Mouse (Mus musculus): ENCODE data around the gene Cdh1. TPM values are rescaled to one million over a fixed set of nuclear protein-coding genes. Genes with fewer than 3 reads are reported as not detected.

Gene Cdh1
- polyA plus RNA-seq, 1 experiment from 2014 or later: 3.6 TPM

GRCm38 (mm10) chr8:106626096-106626865, 23.1 kb downstream of the Cdh1 start:
- 0 out of 2 replicates have a peak, but pooled peaks cover 5% of the 10 kb centered on the region for H3K27me3 ChIP-seq

GRCm38 (mm10) chr8:106628291-106628964, 25.3 kb downstream of the Cdh1 start:
- no peak overlapping the region for H3K27ac ChIP-seq
- H3K9ac ChIP-seq: no peak overlapping the region
- no peaks in the 10 kb centered on the region for H3K36me3 ChIP-seq
- H3K27me3 ChIP-seq: 0 out of 2 replicates have a peak, but pooled peaks cover 5% of the 10 kb centered on the region
- 0 out of 2 replicates have a peak, but pooled peaks cover 3% of the 10 kb centered on the region for H3K4me1 ChIP-seq (replicated peaks)
- H3K9me3 ChIP-seq (replicated peaks): no peaks in the 10 kb centered on the region
- no peak overlapping the region for H3K4me3 ChIP-seq
- H3K4me2 ChIP-seq: no peak overlapping the region
- 86% methylated on average over 11 of the region's 11 CpGs for WGBS
- no peak for ATAC-seq (replicated peaks; ENCODE audit: insufficient number of reproducible peaks, insufficient read depth, low FRiP score, low read depth)

More at GRCm38 (mm10) chr8:106626096-106626865, 23.1 kb downstream of the Cdh1 start:
- H3K4me3 ChIP-seq: no peak overlapping the region
- no peak overlapping the region for H3K9ac ChIP-seq
- no peaks in the 10 kb centered on the region for H3K9me3 ChIP-seq (replicated peaks)
- 62% methylated on average over 9 of the region's 9 CpGs for WGBS
- H3K4me2 ChIP-seq: no peak overlapping the region
- H3K27ac ChIP-seq: no peak overlapping the region
- 0 out of 2 replicates have a peak, but pooled peaks cover 3% of the 10 kb centered on the region for H3K4me1 ChIP-seq (replicated peaks)
- no peak for ATAC-seq (replicated peaks; ENCODE audit: insufficient number of reproducible peaks, insufficient read depth, low FRiP score, low read depth)
- no peaks in the 10 kb centered on the region for H3K36me3 ChIP-seq

- WGBS: 72% methylated on average over 5 of the region's 5 CpGs
- H3K4me2 ChIP-seq: no peak overlapping the region
- H3K27me3 ChIP-seq: 0 out of 2 replicates have a peak, but pooled peaks cover 5% of the 10 kb centered on the region
- H3K27ac ChIP-seq: no peak overlapping the region
- no peaks in the 10 kb centered on the region for H3K36me3 ChIP-seq
- H3K4me1 ChIP-seq (replicated peaks): 0 out of 2 replicates have a peak, but pooled peaks cover 1% of the 10 kb centered on the region
- no peak overlapping the region for H3K4me3 ChIP-seq
- no peak for ATAC-seq (replicated peaks; ENCODE audit: insufficient number of reproducible peaks, insufficient read depth, low FRiP score, low read depth)
- H3K9me3 ChIP-seq (replicated peaks): no peaks in the 10 kb centered on the region
- no peak overlapping the region for H3K9ac ChIP-seq
These were observed 26.3 kb downstream of the Cdh1 start for GRCm38 (mm10) chr8:106629456-106629855.

GRCm38 (mm10) chr8:106631904-106632303, 28.8 kb downstream of the Cdh1 start:
- Histone ChIP-seq H3K9ac (no peak overlapping the region), H3K4me3 (no peak overlapping the region), H3K4me1 (replicated peaks) (no peaks in the 10 kb centered on the region), H3K27me3 (0 out of 2 replicates have a peak, but pooled peaks cover 5% of the 10 kb centered on the region), H3K4me2 (no peak overlapping the region), H3K36me3 (no peaks in the 10 kb centered on the region), H3K27ac (no peak overlapping the region), H3K9me3 (replicated peaks) (no peaks in the 10 kb centered on the region)
- WGBS: 56% methylated on average over 5 of the region's 5 CpGs
- no peak for ATAC-seq (replicated peaks; ENCODE audit: insufficient number of reproducible peaks, insufficient read depth, low FRiP score, low read depth)

GRCm38 (mm10) chr8:106632650-106633049, 29.5 kb downstream of the Cdh1 start:
- no peaks in the 10 kb centered on the region for H3K36me3 ChIP-seq
- H3K4me3 ChIP-seq: no peak overlapping the region
- no peak overlapping the region for H3K9ac ChIP-seq
- 0 out of 2 replicates have a peak, but pooled peaks cover 5% of the 10 kb centered on the region for H3K27me3 ChIP-seq
- H3K4me1 ChIP-seq (replicated peaks): no peaks in the 10 kb centered on the region
- no peaks in the 10 kb centered on the region for H3K9me3 ChIP-seq (replicated peaks)
- WGBS: 32% methylated on average over 8 of the region's 8 CpGs
- no peak overlapping the region for H3K27ac ChIP-seq
- no peak; the same call in 1 of the 2 replicates for ATAC-seq (replicated peaks; ENCODE audit: insufficient number of reproducible peaks, insufficient read depth, low FRiP score, low read depth)
- H3K4me2 ChIP-seq: no peak overlapping the region

GRCm38 (mm10) chr8:106633361-106634158, 30.4 kb downstream of the Cdh1 start:
- Histone ChIP-seq H3K4me1 (replicated peaks) (no peaks in the 10 kb centered on the region), H3K4me3 (no peak overlapping the region), H3K9ac (no peak overlapping the region), H3K27me3 (no peaks in the 10 kb centered on the region), H3K36me3 (no peaks in the 10 kb centered on the region), H3K27ac (no peak overlapping the region), H3K4me2 (no peak overlapping the region), H3K9me3 (replicated peaks) (no peaks in the 10 kb centered on the region)
- ATAC-seq (replicated peaks; ENCODE audit: insufficient number of reproducible peaks, insufficient read depth, low FRiP score, low read depth): no peak
- WGBS: 70% methylated on average over 17 of the region's 17 CpGs

- H3K9me3 ChIP-seq (replicated peaks): no peaks in the 10 kb centered on the region
- H3K27me3 ChIP-seq: no peaks in the 10 kb centered on the region
- ATAC-seq (replicated peaks; ENCODE audit: insufficient number of reproducible peaks, insufficient read depth, low FRiP score, low read depth): no peak
- H3K4me2 ChIP-seq: no peak overlapping the region
- H3K4me3 ChIP-seq: no peak overlapping the region
- no peak overlapping the region for H3K27ac ChIP-seq
- 20% methylated on average over 5 of the region's 5 CpGs for WGBS
- no peaks in the 10 kb centered on the region for H3K36me3 ChIP-seq
- no peaks in the 10 kb centered on the region for H3K4me1 ChIP-seq (replicated peaks)
- H3K9ac ChIP-seq: no peak overlapping the region
These were observed 32.1 kb downstream of the Cdh1 start for GRCm38 (mm10) chr8:106635284-106635683.

GRCm38 (mm10) chr8:106637446-106637845, 34.3 kb downstream of the Cdh1 start:
- Histone ChIP-seq H3K4me1 (replicated peaks) (no peaks in the 10 kb centered on the region), H3K36me3 (no peaks in the 10 kb centered on the region), H3K9me3 (replicated peaks) (no peaks in the 10 kb centered on the region), H3K4me3 (no peak overlapping the region), H3K27ac (peak overlapping the region; percentile 1; the same call in 1 of the 2 replicates), H3K4me2 (no peak overlapping the region), H3K9ac (no peak overlapping the region), H3K27me3 (no peaks in the 10 kb centered on the region)
- no peak for ATAC-seq (replicated peaks; ENCODE audit: insufficient number of reproducible peaks, insufficient read depth, low FRiP score, low read depth)
- WGBS: 76% methylated on average over 4 of the region's 4 CpGs

- no peak for ATAC-seq (replicated peaks; ENCODE audit: insufficient number of reproducible peaks, insufficient read depth, low FRiP score, low read depth)
- Histone ChIP-seq H3K36me3 (no peaks in the 10 kb centered on the region), H3K9me3 (replicated peaks) (no peaks in the 10 kb centered on the region), H3K4me2 (no peak overlapping the region), H3K27ac (no peak overlapping the region), H3K9ac (no peak overlapping the region), H3K4me1 (replicated peaks) (no peaks in the 10 kb centered on the region), H3K27me3 (no peaks in the 10 kb centered on the region), H3K4me3 (no peak overlapping the region)
- 89% methylated on average over 7 of the region's 7 CpGs for WGBS
These were observed 35.7 kb downstream of the Cdh1 start for GRCm38 (mm10) chr8:106638768-106639295.

- H3K4me2 ChIP-seq: no peak overlapping the region
- H3K9me3 ChIP-seq (replicated peaks): no peaks in the 10 kb centered on the region
- no peak overlapping the region for H3K9ac ChIP-seq
- no peaks in the 10 kb centered on the region for H3K36me3 ChIP-seq
- H3K4me1 ChIP-seq (replicated peaks): no peaks in the 10 kb centered on the region
- no peaks in the 10 kb centered on the region for H3K27me3 ChIP-seq
- no peak for ATAC-seq (replicated peaks; ENCODE audit: insufficient number of reproducible peaks, insufficient read depth, low FRiP score, low read depth)
- 79% methylated on average over 7 of the region's 7 CpGs for WGBS
- no peak overlapping the region for H3K4me3 ChIP-seq
- H3K27ac ChIP-seq: no peak overlapping the region
These were observed 37.1 kb downstream of the Cdh1 start for GRCm38 (mm10) chr8:106640212-106640611.

GRCm38 (mm10) chr8:106640921-106641320, 37.8 kb downstream of the Cdh1 start:
- WGBS: 70% methylated on average over 5 of the region's 5 CpGs
- H3K4me2 ChIP-seq: no peak overlapping the region
- no peak for ATAC-seq (replicated peaks; ENCODE audit: insufficient number of reproducible peaks, insufficient read depth, low FRiP score, low read depth)
- H3K27ac ChIP-seq: no peak overlapping the region
- H3K4me1 ChIP-seq (replicated peaks): no peaks in the 10 kb centered on the region
- H3K27me3 ChIP-seq: no peaks in the 10 kb centered on the region
- no peak overlapping the region for H3K9ac ChIP-seq
- no peak overlapping the region for H3K4me3 ChIP-seq
- H3K9me3 ChIP-seq (replicated peaks): no peaks in the 10 kb centered on the region
- no peaks in the 10 kb centered on the region for H3K36me3 ChIP-seq
